Mouse (Mus musculus) MEL (cell line): ENCODE measurements around the gene Arid1b. TPM values are rescaled to one million over a fixed set of nuclear protein-coding genes. Genes with fewer than 3 reads are reported as not detected.

Experiments used
- DNase-seq: peaks from one replicate; pipeline ENCODE4 v3.0.0; 2011; ENCODE audit warnings: low read depth, low spot score
- H3K27ac ChIP-seq: 2 replicates; pipeline ENCODE4 v1.5.1; 2012; ENCODE audit warnings: low read depth, mild to moderate bottlenecking, control low read depth, low read length, moderate library complexity; ENCODE audit not compliant: control insufficient read depth
- H3K27me3 ChIP-seq, 2 experiments: fragments of 150-350 bp in 1 of 2; sonication (generic) in 1 of 2; 2 replicates each; pipeline ENCODE4 v1.6.1; 2012; ENCODE audit warnings: low read length in 2 of 2, mild to moderate bottlenecking in 2 of 2, improper control_type of control experiment in 1 of 2, moderate library complexity in 1 of 2; ENCODE audit not compliant: insufficient read depth in 2 of 2, control insufficient read depth in 1 of 2
- H3K36me3 ChIP-seq, 2 experiments: 2 replicates each; pipeline ENCODE4 v1.6.1; 2012 to 2014; ENCODE audit warnings: low read length in 2 of 2, improper control_type of control experiment in 1 of 2, inconsistent platforms in 1 of 2, mild to moderate bottlenecking in 1 of 2; ENCODE audit not compliant: insufficient read depth in 2 of 2, control insufficient read depth in 1 of 2
- H3K4me1 ChIP-seq, 2 experiments: fragments of 150-350 bp in 1 of 2; sonication (generic) in 1 of 2; 2 replicates each; pipeline ENCODE4 v1.6.1; 2012; ENCODE audit warnings: low read length in 2 of 2, improper control_type of control experiment in 1 of 2, mild to moderate bottlenecking in 1 of 2; ENCODE audit not compliant: insufficient read depth in 2 of 2, control insufficient read depth in 1 of 2
- H3K4me3 ChIP-seq, 2 experiments: fragments of 150-350 bp in 1 of 2; sonication (generic) in 1 of 2; 2 replicates each; pipeline ENCODE4 v1.5.1; 2012; ENCODE audit warnings: low read depth in 2 of 2, low read length in 2 of 2, mild to moderate bottlenecking in 2 of 2, moderate library complexity in 2 of 2, control low read depth in 1 of 2, improper control_type of control experiment in 1 of 2; ENCODE audit not compliant: control insufficient read depth in 1 of 2, insufficient read depth in 1 of 2
- H3K79me2 ChIP-seq: 2 replicates; pipeline ENCODE4 v1.6.1; 2012; ENCODE audit warnings: mild to moderate bottlenecking, low read length, moderate library complexity; ENCODE audit not compliant: control insufficient read depth, poor library complexity, insufficient read depth
- H3K9ac ChIP-seq: 2 replicates; pipeline ENCODE4 v1.6.1; 2012; ENCODE audit warnings: low read depth, mild to moderate bottlenecking, control low read depth, low read length, moderate library complexity; ENCODE audit not compliant: control insufficient read depth, poor library complexity, severe bottlenecking
- H3K9me3 ChIP-seq: fragments of 150-350 bp; sonication (generic); replicated peaks from 2 replicates; pipeline ENCODE4 v1.6.1; 2012; ENCODE audit warnings: mild to moderate bottlenecking, low read length, improper control_type of control experiment, moderate library complexity; ENCODE audit not compliant: insufficient read depth
- CHD1 ChIP-seq: IDR thresholded peaks from 2 replicates; pipeline ENCODE4 v1.6.1; 2012; ENCODE audit warnings: low read depth, mild to moderate bottlenecking, inconsistent platforms, low read length, improper control_type of control experiment
- CHD2 ChIP-seq: IDR thresholded peaks from 2 replicates; pipeline ENCODE4 v1.6.1; 2011; ENCODE audit warnings: low read length, improper control_type of control experiment
- CTCF ChIP-seq, 3 experiments: IDR thresholded peaks in 2 of 3; conservative IDR thresholded peaks in 1 of 3; 2 replicates each; pipeline ENCODE4 v1.5.1; 2011 to 2012; ENCODE audit warnings: low read length in 3 of 3, low read depth in 2 of 3, mild to moderate bottlenecking in 2 of 3, improper control_type of control experiment in 1 of 3, inconsistent platforms in 1 of 3, mixed read lengths in 1 of 3, moderate library complexity in 1 of 3; ENCODE audit not compliant: control insufficient read depth in 1 of 3, insufficient read depth in 1 of 3, poor library complexity in 1 of 3, severe bottlenecking in 1 of 3
- E2F4 ChIP-seq: IDR thresholded peaks from 2 replicates; pipeline ENCODE4 v1.6.1; 2011; ENCODE audit warnings: low read depth, low read length, improper control_type of control experiment, borderline replicate concordance
- EP300 ChIP-seq, 2 experiments: IDR thresholded peaks; 2 replicates each; pipeline ENCODE4 v1.6.1; 2011; ENCODE audit warnings: improper control_type of control experiment in 2 of 2, low read length in 2 of 2, low read depth in 1 of 2, mild to moderate bottlenecking in 1 of 2
- ETS1 ChIP-seq: IDR thresholded peaks from 2 replicates; pipeline ENCODE4 v1.6.1; 2012; ENCODE audit warnings: low read depth, mild to moderate bottlenecking, inconsistent platforms, low read length, improper control_type of control experiment, moderate library complexity
- GATA1 ChIP-seq: IDR thresholded peaks from 2 replicates; pipeline ENCODE4 v1.6.1; 2011; ENCODE audit warnings: low read depth, low read length, improper control_type of control experiment
- MAX ChIP-seq: IDR thresholded peaks from 2 replicates; pipeline ENCODE4 v1.6.1; 2011; ENCODE audit warnings: low read length, improper control_type of control experiment
- MAZ ChIP-seq: IDR thresholded peaks from 2 replicates; pipeline ENCODE4 v1.6.1; 2012; ENCODE audit warnings: low read depth, mild to moderate bottlenecking, inconsistent platforms, low read length, improper control_type of control experiment
- MYB ChIP-seq: IDR thresholded peaks from 2 replicates; pipeline ENCODE4 v1.6.1; 2011; ENCODE audit warnings: mild to moderate bottlenecking, low read depth, low read length, improper control_type of control experiment
- RAD21 ChIP-seq: IDR thresholded peaks from 2 replicates; pipeline ENCODE4 v1.6.1; 2011; ENCODE audit warnings: mild to moderate bottlenecking, low read depth, low read length, improper control_type of control experiment
- SMC3 ChIP-seq: IDR thresholded peaks from 2 replicates; pipeline ENCODE4 v1.6.1; 2011; ENCODE audit warnings: low read depth, low read length, improper control_type of control experiment
- TCF12 ChIP-seq: IDR thresholded peaks from 2 replicates; pipeline ENCODE4 v1.6.1; 2014; ENCODE audit warnings: low read depth, mild to moderate bottlenecking, inconsistent platforms, low read length, improper control_type of control experiment, moderate library complexity
- UBTF ChIP-seq: IDR thresholded peaks from 2 replicates; pipeline ENCODE4 v1.6.1; 2012; ENCODE audit warnings: low read depth, mild to moderate bottlenecking, inconsistent platforms, low read length, improper control_type of control experiment, moderate library complexity, borderline replicate concordance; ENCODE audit not compliant: insufficient read depth
- ZC3H11A ChIP-seq: IDR thresholded peaks from 2 replicates; pipeline ENCODE4 v1.6.1; 2012; ENCODE audit warnings: low read depth, mild to moderate bottlenecking, inconsistent platforms, low read length, improper control_type of control experiment
- polyA plus RNA-seq, 2 experiments: library from polyadenylated mRNA; stranded (reverse) in 1 of 2; unstranded in 1 of 2; fragments of >175 nt in 1 of 2; fragments of >200 nt in 1 of 2; gene quantifications; 2 replicates each; pipeline versions ENCODE4 v1.2.1 to v1.2.4; 2012; ENCODE audit warnings: low replicate concordance in 2 of 2, low read depth in 1 of 2; ENCODE audit not compliant: insufficient read length in 2 of 2, insufficient read depth in 1 of 2, missing spikeins in 1 of 2
- total RNA-seq: library from RNA; depleted of rRNA; stranded (reverse); fragments of 300-350 nt; gene quantifications from 2 replicates; pipeline ENCODE4 v1.2.3, GENCODE M21; 2012

The Arid1b gene
- total and polyA plus RNA-seq, 3 experiments: 13.4 to 17.4 TPM; not detected in 1

GRCm38 (mm10) chr17:5316489-5316888 is 322.4 kb downstream of the Arid1b start:
- no peak overlapping the region for H3K4me3 ChIP-seq
- H3K4me1 ChIP-seq: no peaks in the 10 kb centered on the region
- H3K9me3 ChIP-seq: no peaks in the 10 kb centered on the region
- no peak overlapping the region for H3K9ac ChIP-seq
- no peak overlapping the region for H3K27ac ChIP-seq
- DNase-seq: peak; percentile 43
- peaks cover 0 to 3% of the 10 kb centered on the region in 2 experiments; a peak in 1 of 4 replicates for H3K36me3 ChIP-seq
- no peaks in the 10 kb centered on the region for H3K79me2 ChIP-seq
- TF ChIP-seq GATA1 (no peak), CTCF (IDR thresholded peaks at IDR 0.05 in 2 of 3, conservative IDR thresholded peaks at IDR 0.05 in 1 of 3; ENCODE audit: control insufficient read depth in 1 of 3, insufficient read depth in 1 of 3, low read depth in 2 of 3, low read length in 3 of 3, poor library complexity in 1 of 3, severe bottlenecking in 1 of 3) (peak; percentile 19 to 49 (median 27); a peak in 4 of 6 replicates), SMC3 (peak; percentile 37), RAD21 (peak; percentile 45), ZC3H11A (peak; percentile 18; the same call in 1 of the 2 replicates), TCF12 (no peak)
- H3K27me3 ChIP-seq: no peaks in the 10 kb centered on the region

GRCm38 (mm10) chr17:5321589-5322225 is 327.6 kb downstream of the Arid1b start:
- Histone ChIP-seq H3K27ac (no peak overlapping the region), H3K36me3 (peaks cover 3 to 5% of the 10 kb centered on the region in 2 experiments), H3K79me2 (no peaks in the 10 kb centered on the region), H3K4me1 (no peaks in the 10 kb centered on the region; a peak in 1 of 4 replicates), H3K27me3 (no peaks in the 10 kb centered on the region), H3K4me3 (no peak overlapping the region), H3K9me3 (no peaks in the 10 kb centered on the region), H3K9ac (no peak overlapping the region)
- no peak for TF ChIP-seq MYB
- no peak for TF ChIP-seq E2F4
- no peak for TF ChIP-seq UBTF
- TF ChIP-seq SMC3: peak; percentile 33
- peak in 1 of 2 experiments; percentile 29; a peak in 1 of 4 replicates for TF ChIP-seq EP300 (IDR thresholded peaks at IDR 0.05; ENCODE audit: low read depth in 1 of 2, low read length in 2 of 2)
- TF ChIP-seq CHD1: no peak
- TF ChIP-seq CTCF (IDR thresholded peaks at IDR 0.05 in 2 of 3, conservative IDR thresholded peaks at IDR 0.05 in 1 of 3; ENCODE audit: control insufficient read depth in 1 of 3, insufficient read depth in 1 of 3, low read depth in 2 of 3, low read length in 3 of 3, poor library complexity in 1 of 3, severe bottlenecking in 1 of 3): peak; percentile 42 to 63 (median 51)
- TF ChIP-seq MAX: no peak
- TF ChIP-seq RAD21: peak; percentile 28
- no peak for TF ChIP-seq MAZ
- no peak for TF ChIP-seq CHD2
- no peak for TF ChIP-seq ETS1
- DNase-seq: peak; percentile 40
